Mouse (Mus musculus): ENCODE data around the gene Tbc1d10a.

Tbc1d10a gene

DNA sequence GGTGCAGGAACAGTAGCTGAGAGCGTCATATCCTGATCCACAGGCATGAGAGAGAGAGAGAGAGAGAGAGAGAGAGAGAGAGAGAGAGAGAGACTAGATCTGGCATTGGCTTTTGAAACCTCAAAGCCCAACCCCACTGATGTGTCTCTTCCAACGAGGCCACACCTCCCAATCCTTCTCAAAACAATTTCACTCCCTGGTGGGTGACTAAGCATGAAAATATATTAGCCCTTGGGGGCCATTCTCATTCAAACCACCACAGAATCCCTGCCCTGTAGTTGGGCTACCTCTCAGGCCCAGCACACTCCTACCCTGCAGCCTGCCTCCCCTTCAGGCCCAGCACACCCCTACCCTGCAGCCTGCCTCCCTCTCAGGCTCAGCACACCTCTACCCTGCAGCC, 66.3 kb downstream of the Tbc1d10a start:
- ChIA-PET CTCF (interaction anchor here in 3 of 4 experiments (0.6 to 3.6 kb wide), 4 partner anchors 8 to 568 kb away, joined by 3 to 21 read pairs (median 4); no protein-coding TSS in a partner anchor), POLR2A (interaction anchor here in 3 of 4 experiments (0.6 to 2.3 kb wide), 7 partner anchors 14 to 555 kb away, joined by 3 to 13 read pairs (median 3); partner anchors contain the start of gene Tbc1d10a (in 1 of the 3))

DNA sequence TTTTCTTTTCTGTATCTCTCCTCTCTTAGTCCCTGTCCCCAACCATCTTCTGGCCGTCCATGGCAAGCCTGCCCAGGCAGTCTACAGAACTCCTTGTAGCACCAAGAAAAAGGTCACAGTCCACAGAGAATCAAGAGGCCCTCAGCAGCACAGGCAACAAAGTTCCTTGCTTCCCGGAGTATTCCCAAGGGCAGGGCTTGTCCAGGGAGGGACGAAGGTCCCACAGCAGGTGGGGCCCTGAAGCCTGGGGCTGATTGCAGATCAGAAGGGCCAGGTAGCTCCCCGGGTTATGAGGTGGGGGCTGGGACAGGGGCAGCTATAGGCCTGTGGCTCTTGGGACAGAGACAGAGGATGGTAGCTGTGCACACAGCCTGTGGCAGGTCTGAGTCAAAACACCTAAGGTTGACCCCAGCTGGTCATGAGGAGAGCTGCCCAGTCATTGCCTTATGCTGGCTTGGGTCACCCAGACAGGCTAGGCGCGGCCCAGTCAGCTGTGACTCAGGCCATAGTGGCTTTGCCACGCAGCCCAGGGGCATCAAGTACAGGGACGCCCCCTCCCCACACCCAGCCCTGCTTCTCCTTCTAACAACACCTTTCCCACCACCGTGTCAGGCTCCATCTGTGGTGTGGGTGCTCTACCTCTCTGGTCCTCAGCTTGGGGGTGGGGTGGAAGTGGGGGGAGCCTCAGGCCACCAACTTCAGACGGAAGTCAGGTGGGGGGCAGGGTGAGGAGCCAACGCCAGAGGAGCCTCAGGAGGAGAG, 70.4 kb downstream of the Tbc1d10a start, which contains the start of gene Lif:
Gene Lif (plus strand): TSS at position 712 of the 762 bp plus-strand sequence.
- ChIA-PET POLR2A (interaction anchor here in 2 of 4 experiments (0.5 to 3.6 kb wide), 15 partner anchors 10 to 194 kb away, joined by 3 to 32 read pairs (median 4); partner anchors contain the start of gene Castor1 (in 1 of the 2)), CTCF (interaction anchor here (0.6 to 4.2 kb wide), 22 partner anchors 10 to 719 kb away, joined by 3 to 50 read pairs (median 9); partner anchors contain the start of genes Castor1 (in 2 of the 4) and Rnf215 (in 1 of the 4))

- ChIA-PET POLR2A (interaction anchor here in 2 of 4 experiments (1.0 to 4.2 kb wide), 11 partner anchors 9 to 193 kb away, joined by 3 to 32 read pairs (median 4); partner anchors contain the start of gene Castor1 (in 1 of the 2)), CTCF (interaction anchor here (0.9 to 4.4 kb wide), 37 partner anchors 9 to 718 kb away, joined by 3 to 50 read pairs (median 7); partner anchors contain the start of genes Castor1 (in 2 of the 4), Rnf215 (in 1 of the 4) and Tbc1d10a (in 1 of the 4))
These were observed 71.2 kb downstream of the Tbc1d10a start for GRCm38 (mm10) chr11:4257756-4258155.

DNA sequence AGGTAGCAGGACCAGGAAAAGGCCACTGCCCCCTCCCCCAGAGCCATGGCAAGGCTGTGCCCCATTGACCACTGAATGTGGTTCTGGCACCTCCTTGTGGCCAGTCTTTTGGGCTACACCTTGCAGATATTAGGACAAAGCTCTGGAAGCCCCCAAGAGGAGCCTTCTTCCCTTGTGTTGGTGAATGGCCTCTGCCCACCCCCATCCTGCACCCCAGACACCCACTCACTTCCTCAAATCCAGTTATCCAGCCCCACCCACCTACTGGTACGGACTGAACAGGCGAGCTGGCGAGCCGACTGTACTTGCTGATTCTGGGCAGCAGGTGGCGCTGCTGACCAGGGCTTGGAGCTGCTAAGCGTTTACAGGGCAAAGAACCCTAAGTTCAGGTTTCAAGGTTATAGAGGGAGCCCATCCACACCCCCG, 72.1 kb downstream of the Tbc1d10a start:
- POLR2A ChIA-PET, result interaction anchor here in 3 of 4 experiments (0.6 to 4.2 kb wide), 23 partner anchors 8 to 474 kb away, joined by 3 to 32 read pairs (median 3); partner anchors contain the start of gene Rnf215 (in 1 of the 3)
- CTCF ChIA-PET, result interaction anchor here (0.5 to 4.4 kb wide), 122 partner anchors 8 to 728 kb away, joined by 3 to 62 read pairs (median 4); partner anchors contain the start of genes Rnf215 (in 3 of the 4), Castor1 (in 2 of the 4), Tbc1d10a (in 2 of the 4) and Ap1b1 (in 1 of the 4)

DNA sequence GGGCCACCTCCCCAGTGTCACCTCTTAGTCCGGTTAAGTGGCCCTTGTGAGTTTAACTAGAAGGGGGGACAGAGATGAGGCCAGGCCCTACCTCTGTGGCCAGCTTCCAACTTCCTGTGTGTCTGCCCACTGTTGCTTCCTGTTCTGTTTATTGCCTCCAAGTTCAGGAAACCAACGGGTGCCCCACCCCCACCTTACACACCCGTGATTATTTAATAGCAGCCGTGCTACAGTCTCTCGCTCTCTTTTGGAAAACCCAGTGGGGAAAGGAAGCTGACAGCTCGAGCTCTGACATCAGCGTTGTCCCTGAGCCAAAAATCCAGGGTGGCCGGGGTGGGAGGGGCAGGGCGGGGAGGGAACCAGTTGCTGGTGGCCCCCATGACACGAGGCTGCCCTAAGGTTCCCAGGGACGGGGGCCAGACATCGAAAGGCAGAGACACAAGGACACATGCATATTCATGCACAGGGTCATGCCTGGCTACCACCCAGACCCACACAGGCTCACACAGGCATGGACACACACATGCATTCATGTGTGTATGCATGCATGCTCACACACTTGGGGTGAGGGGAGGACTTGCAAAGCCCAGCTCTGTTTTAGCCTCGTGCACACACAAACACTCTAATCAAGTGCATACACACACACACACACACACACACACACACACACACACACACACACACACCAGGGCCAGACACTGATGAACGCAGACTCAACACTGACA, 74.0 kb downstream of the Tbc1d10a start:
- ChIA-PET POLR2A (interaction anchor here (0.6 to 4.2 kb wide), 39 partner anchors 9 to 561 kb away, joined by 3 to 28 read pairs (median 4); partner anchors contain the start of genes Rnf215 (in 2 of the 4) and Castor1 (in 1 of the 4)), CTCF (interaction anchor here (0.5 to 4.4 kb wide), 127 partner anchors 8 to 915 kb away, joined by 3 to 62 read pairs (median 4); partner anchors contain the start of genes Rnf215 (in 3 of the 4), Castor1 (in 2 of the 4), Hormad2 (in 2 of the 4) and Nipsnap1 (in 1 of the 4))

- ChIA-PET CTCF (interaction anchor here (0.5 to 4.4 kb wide), 116 partner anchors 8 to 900 kb away, joined by 3 to 62 read pairs (median 4); partner anchors contain the start of genes Rnf215 (in 3 of the 4), Castor1 (in 2 of the 4), Hormad2 (in 2 of the 4) and Nipsnap1 (in 1 of the 4)), POLR2A (interaction anchor here (0.6 to 4.2 kb wide), 34 partner anchors 10 to 232 kb away, joined by 3 to 28 read pairs (median 4); partner anchors contain the start of genes Rnf215 (in 2 of the 4) and Castor1 (in 1 of the 4))
These were observed 74.6 kb downstream of the Tbc1d10a start for GRCm38 (mm10) chr11:4261188-4261494.

GRCm38 (mm10) chr11:4261969-4262368, 75.4 kb downstream of the Tbc1d10a start:
- ChIA-PET POLR2A (interaction anchor here in 2 of 4 experiments (0.8 to 4.2 kb wide), 15 partner anchors 9 to 189 kb away, joined by 3 to 28 read pairs (median 5); partner anchors contain the start of genes Castor1 (in 1 of the 2) and Rnf215 (in 1 of the 2)), CTCF (interaction anchor here (0.5 to 4.4 kb wide), 33 partner anchors 8 to 575 kb away, joined by 3 to 62 read pairs (median 5); partner anchors contain the start of genes Rnf215 (in 2 of the 4), Castor1 (in 1 of the 4) and Hormad2 (in 1 of the 4))

DNA sequence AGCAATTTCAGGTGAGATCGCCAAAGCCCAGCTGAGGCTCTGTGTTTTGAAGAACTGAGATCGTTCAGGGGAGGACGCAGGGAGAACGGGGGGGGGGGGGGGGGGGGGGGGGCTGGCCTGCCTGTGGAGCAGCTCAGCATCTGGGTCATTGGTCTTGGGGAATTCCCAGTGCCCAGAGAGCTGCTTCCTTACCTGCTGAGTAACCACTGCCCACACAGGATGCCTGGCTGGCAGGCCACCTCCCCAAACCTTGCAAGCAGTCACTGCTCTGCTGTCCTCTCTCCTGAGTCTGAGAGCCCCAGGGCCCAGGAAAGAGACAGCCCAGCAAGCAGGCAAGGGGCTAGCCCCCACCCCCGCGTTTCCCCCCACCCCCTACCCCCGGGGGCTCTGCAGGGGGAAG, 76.3 kb downstream of the Tbc1d10a start:
- ChIA-PET CTCF (interaction anchor here in 3 of 4 experiments (0.5 to 2.6 kb wide), 11 partner anchors 8 to 1119 kb away, joined by 3 to 34 read pairs (median 3); partner anchors contain the start of gene Rnf215 (in 1 of the 3)), POLR2A (interaction anchor here in 3 of 4 experiments (0.6 to 3.4 kb wide), 8 partner anchors 8 to 124 kb away, joined by 3 to 17 read pairs (median 4); no protein-coding TSS in a partner anchor)

GRCm38 (mm10) chr11:4263296-4263695, 76.7 kb downstream of the Tbc1d10a start:
- ChIA-PET POLR2A (interaction anchor here in 3 of 4 experiments (0.6 to 2.6 kb wide), 11 partner anchors 8 to 197 kb away, joined by 3 to 10 read pairs (median 3); partner anchors contain the start of gene Rnf215 (in 1 of the 3)), CTCF (interaction anchor here in 3 of 4 experiments (0.5 to 1.4 kb wide), 9 partner anchors 35 to 1118 kb away, joined by 3 to 6 read pairs (median 3); no protein-coding TSS in a partner anchor)

- ChIA-PET POLR2A (interaction anchor here (0.6 to 2.6 kb wide), 7 partner anchors 17 to 197 kb away, joined by 3 to 10 read pairs (median 4); partner anchors contain the start of gene Rnf215 (in 1 of the 4)), CTCF (interaction anchor here in 3 of 4 experiments (0.5 to 1.4 kb wide), 7 partner anchors 45 to 164 kb away, joined by 3 to 4 read pairs (median 3); no protein-coding TSS in a partner anchor)
These were observed 77.5 kb downstream of the Tbc1d10a start for GRCm38 (mm10) chr11:4264066-4264465.
